Mouse (Mus musculus): ENCODE data around the gene Fgr. TPM values are rescaled to one million over a fixed set of nuclear protein-coding genes. Genes with fewer than 3 reads are reported as not detected.

Fgr gene
- polyA plus RNA-seq, 1 experiment from 2014 or later, result not detected

- Histone ChIP-seq H3K4me2 (no peak overlapping the region), H3K4me3 (ENCODE audit: low read depth, low read length) (no peak overlapping the region), H3K9ac (ENCODE audit: low read length) (no peak overlapping the region), H3K27me3 (ENCODE audit: control insufficient read depth, insufficient read depth, low read length) (peaks cover 27% of the 10 kb centered on the region), H3K27ac (ENCODE audit: low read depth, low read length) (no peak overlapping the region), H3K4me1 (ENCODE audit: control insufficient read depth, insufficient read depth, low read length) (peaks cover 18% of the 10 kb centered on the region), H3K9me3 (ENCODE audit: control insufficient read depth, low read length) (no peaks in the 10 kb centered on the region), H3K36me3 (ENCODE audit: control insufficient read depth, insufficient read depth, low read length) (no peaks in the 10 kb centered on the region)
- DNase-seq (ENCODE audit: low spot score, missing footprints) (no peak), ATAC-seq (ENCODE audit: low FRiP score) (no peak)
- WGBS, result 50% methylated on average over 5 of the region's 5 CpGs
Observed at GRCm38 (mm10) chr4:132977597-132977996, 3.7 kb downstream of the Fgr start.

DNA sequence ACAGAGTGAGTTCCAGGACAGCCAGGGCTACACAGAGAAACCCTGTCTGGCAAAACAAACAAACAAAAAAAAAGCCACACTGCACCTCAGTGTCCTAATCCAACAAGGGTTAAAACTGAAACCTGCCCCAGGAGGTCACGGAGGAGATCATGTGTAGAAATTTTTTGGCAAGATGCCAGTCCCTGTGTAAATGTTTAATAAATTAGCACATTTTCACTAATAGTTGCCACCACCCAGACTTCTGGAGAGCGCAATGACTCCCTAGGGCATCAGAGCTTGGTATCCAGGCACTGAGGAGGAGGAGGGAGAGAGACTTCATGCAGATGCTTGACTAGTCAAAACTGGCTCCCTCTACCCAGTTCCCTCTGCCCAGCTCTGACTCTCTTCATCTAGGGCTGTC is 5.3 kb downstream of the Fgr start:
- Histone ChIP-seq H3K36me3 (ENCODE audit: control insufficient read depth, insufficient read depth, low read length) (no peaks in the 10 kb centered on the region), H3K4me1 (ENCODE audit: control insufficient read depth, insufficient read depth, low read length) (peaks cover 18% of the 10 kb centered on the region), H3K4me2 (no peak overlapping the region), H3K9ac (ENCODE audit: low read length) (no peak overlapping the region), H3K4me3 (ENCODE audit: low read depth, low read length) (no peak overlapping the region), H3K9me3 (ENCODE audit: control insufficient read depth, low read length) (no peaks in the 10 kb centered on the region), H3K27ac (ENCODE audit: low read depth, low read length) (no peak overlapping the region), H3K27me3 (ENCODE audit: control insufficient read depth, insufficient read depth, low read length) (peaks cover 14% of the 10 kb centered on the region)
- 91% methylated on average over 2 of the region's 2 CpGs for WGBS
- DNase-seq (ENCODE audit: low spot score, missing footprints) (no peak), ATAC-seq (ENCODE audit: low FRiP score) (no peak)

- Histone ChIP-seq H3K4me2 (no peak overlapping the region), H3K27ac (ENCODE audit: low read depth, low read length) (no peak overlapping the region), H3K36me3 (ENCODE audit: control insufficient read depth, insufficient read depth, low read length) (no peaks in the 10 kb centered on the region), H3K27me3 (ENCODE audit: control insufficient read depth, insufficient read depth, low read length) (no peaks in the 10 kb centered on the region), H3K4me1 (ENCODE audit: control insufficient read depth, insufficient read depth, low read length) (peaks cover 7% of the 10 kb centered on the region), H3K4me3 (ENCODE audit: low read depth, low read length) (no peak overlapping the region), H3K9ac (ENCODE audit: low read length) (no peak overlapping the region), H3K9me3 (ENCODE audit: control insufficient read depth, low read length) (no peaks in the 10 kb centered on the region)
- ATAC-seq (ENCODE audit: low FRiP score), result no peak
- WGBS, result 77% methylated on average over 6 of the region's 6 CpGs
- DNase-seq (ENCODE audit: low spot score, missing footprints), result no peak
Observed at GRCm38 (mm10) chr4:132981621-132982020, 7.7 kb downstream of the Fgr start.

DNA sequence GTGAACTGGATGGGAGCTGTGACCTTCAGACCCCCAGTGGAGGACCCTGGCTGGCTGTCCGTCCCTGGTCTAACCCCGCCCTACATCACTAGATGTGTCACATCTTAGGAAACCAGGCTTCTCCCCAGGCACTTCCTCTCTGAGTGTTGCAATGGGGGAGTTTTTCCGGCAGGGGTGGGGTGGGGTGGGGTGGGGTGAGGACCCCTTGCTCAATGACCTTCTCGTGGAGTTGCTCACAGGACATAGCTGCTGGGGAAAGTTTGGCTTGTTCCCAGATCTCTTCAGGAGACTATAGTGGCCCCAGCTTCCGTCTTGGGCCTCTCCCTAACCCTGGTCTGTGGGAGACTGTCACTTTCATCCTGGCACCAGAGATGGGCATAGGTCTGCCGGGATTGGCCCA is 9.1 kb downstream of the Fgr start:
- H3K27ac ChIP-seq (ENCODE audit: low read depth, low read length), result no peak overlapping the region
- no peaks in the 10 kb centered on the region for H3K27me3 ChIP-seq (ENCODE audit: control insufficient read depth, insufficient read depth, low read length)

DNA sequence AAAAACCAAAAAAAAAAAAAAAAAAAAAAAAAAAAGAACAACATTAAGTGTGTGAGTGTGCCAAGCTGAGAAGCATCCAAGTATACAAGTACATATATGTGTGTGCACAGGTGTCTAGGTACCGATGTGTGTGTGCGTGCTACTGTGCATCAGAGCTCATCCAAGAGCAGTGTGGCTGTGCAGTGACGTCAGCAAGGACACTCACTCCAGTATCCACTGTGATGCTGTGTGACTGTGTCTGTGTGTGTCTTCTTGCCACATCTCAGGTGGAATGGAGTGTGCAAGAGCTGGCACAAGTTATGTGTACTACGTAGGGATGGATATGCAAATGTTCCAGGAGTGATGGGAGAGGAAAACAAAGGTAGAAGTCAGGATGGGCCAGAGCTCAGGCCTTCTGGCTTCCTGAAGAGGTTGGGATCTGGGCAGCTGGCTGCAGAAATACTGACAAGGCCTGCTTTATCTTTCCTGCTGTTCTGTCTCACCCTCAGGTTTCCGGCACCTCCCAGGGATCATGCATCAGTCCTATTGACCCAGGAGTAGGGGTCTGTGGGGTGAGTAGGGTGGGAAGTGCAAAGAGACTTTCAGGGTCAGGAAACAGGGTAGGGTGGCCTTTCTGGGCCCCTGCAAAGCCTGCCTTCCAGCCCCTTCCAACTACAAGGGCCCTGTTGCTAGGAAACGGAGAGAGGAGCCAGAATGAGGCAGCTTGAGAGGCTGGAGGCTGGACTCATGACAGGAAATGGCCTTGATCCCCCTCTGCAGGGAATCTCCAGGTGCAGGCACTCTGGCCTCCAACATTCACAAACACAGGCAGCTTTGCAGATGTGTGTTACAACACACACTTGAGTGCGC is 10.0 kb downstream of the Fgr start:
- Histone ChIP-seq H3K4me2 (no peak overlapping the region), H3K9ac (ENCODE audit: low read length) (peak overlapping the region; percentile 38), H3K27me3 (ENCODE audit: control insufficient read depth, insufficient read depth, low read length) (no peaks in the 10 kb centered on the region), H3K36me3 (ENCODE audit: control insufficient read depth, insufficient read depth, low read length) (no peaks in the 10 kb centered on the region), H3K27ac (ENCODE audit: low read depth, low read length) (peak overlapping the region; percentile 72), H3K4me1 (ENCODE audit: control insufficient read depth, insufficient read depth, low read length) (peaks cover 7% of the 10 kb centered on the region), H3K4me3 (ENCODE audit: low read depth, low read length) (no peak overlapping the region), H3K9me3 (ENCODE audit: control insufficient read depth, low read length) (no peaks in the 10 kb centered on the region)
- DNase-seq (ENCODE audit: low spot score, missing footprints), result peak; percentile 92
- 51% methylated on average over 7 of the region's 7 CpGs for WGBS
- peak; percentile 48; the same call in 1 of the 2 replicates for ATAC-seq (ENCODE audit: low FRiP score)

More for the DNA sequence above, 9.1 kb downstream of the Fgr start:
- Histone ChIP-seq H3K4me3 (ENCODE audit: low read depth, low read length) (no peak overlapping the region), H3K4me2 (no peak overlapping the region), H3K4me1 (ENCODE audit: control insufficient read depth, insufficient read depth, low read length) (peaks cover 7% of the 10 kb centered on the region), H3K9me3 (ENCODE audit: control insufficient read depth, low read length) (no peaks in the 10 kb centered on the region), H3K36me3 (ENCODE audit: control insufficient read depth, insufficient read depth, low read length) (no peaks in the 10 kb centered on the region), H3K9ac (ENCODE audit: low read length) (no peak overlapping the region)
- WGBS, result 83% methylated on average over 6 of the region's 6 CpGs
- no peak for DNase-seq (ENCODE audit: low spot score, missing footprints)
- ATAC-seq (ENCODE audit: low FRiP score), result no peak

DNA sequence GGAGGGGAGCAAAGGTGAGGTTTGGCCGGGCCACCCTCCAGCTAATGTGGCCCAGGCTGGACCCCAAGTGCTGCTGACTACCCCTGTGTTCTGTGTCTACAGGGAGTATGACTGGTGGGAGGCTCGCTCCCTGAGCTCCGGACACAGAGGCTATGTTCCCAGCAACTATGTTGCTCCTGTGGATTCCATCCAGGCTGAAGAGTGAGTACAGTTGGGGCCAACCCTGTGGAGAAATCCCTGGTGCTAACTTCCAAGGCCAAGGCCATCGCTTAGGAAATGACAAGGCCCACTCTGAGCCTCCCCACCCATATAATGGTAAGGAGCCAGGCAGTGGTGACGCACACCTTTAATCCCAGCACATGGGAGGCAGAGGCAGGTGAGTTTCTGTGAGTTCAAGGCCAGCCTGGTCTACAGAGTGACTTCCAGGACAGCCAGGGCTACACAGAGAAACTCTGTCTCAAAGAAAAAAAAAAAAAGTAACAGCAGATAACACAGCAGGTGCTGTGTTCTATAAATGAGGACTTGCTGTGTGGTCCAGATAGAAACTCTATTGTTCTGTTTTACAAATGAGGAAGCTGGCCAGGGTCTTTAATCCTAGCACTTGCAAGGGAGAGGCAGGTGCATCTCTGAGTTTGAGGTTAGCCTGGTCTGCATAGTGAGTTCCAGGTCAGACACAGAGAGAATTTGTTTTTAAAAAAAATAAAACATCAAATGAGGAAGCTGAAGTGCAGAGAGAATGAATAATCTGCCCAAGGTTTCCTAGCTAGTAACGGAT is 14.9 kb downstream of the Fgr start:
- no peaks in the 10 kb centered on the region for H3K36me3 ChIP-seq (ENCODE audit: control insufficient read depth, insufficient read depth, low read length)
- no peaks in the 10 kb centered on the region for H3K27me3 ChIP-seq (ENCODE audit: control insufficient read depth, insufficient read depth, low read length)
- no peak overlapping the region for H3K4me2 ChIP-seq
- H3K4me1 ChIP-seq (ENCODE audit: control insufficient read depth, insufficient read depth, low read length), result peaks cover 6% of the 10 kb centered on the region
- no peak overlapping the region for H3K27ac ChIP-seq (ENCODE audit: low read depth, low read length)
- H3K4me3 ChIP-seq (ENCODE audit: low read depth, low read length), result no peak overlapping the region
- 90% methylated on average over 6 of the region's 6 CpGs for WGBS
- H3K9me3 ChIP-seq (ENCODE audit: control insufficient read depth, low read length), result no peaks in the 10 kb centered on the region
- H3K9ac ChIP-seq (ENCODE audit: low read length), result no peak overlapping the region
- no peak for ATAC-seq (ENCODE audit: low FRiP score)
- DNase-seq (ENCODE audit: low spot score, missing footprints), result no peak

DNA sequence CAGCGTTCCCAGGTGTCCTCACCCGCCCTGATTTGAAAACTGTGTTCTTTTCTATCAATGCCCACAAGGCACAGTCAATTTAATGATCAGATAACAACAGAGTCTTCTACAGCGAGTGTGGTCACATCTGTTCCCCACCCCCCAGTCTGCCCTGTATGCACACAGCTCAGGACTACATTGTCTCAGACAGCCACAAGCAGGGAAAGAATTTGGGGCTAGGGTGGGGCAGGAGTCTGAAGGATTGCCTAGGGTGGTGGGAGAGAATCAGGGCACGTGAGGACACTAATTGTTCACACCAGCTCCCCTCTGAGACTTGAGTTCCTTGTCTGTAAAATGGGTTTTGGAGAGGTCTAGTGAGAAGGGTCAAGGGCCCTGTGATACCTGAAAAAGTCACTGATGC is 19.7 kb downstream of the Fgr start:
- no peaks in the 10 kb centered on the region for H3K36me3 ChIP-seq (ENCODE audit: control insufficient read depth, insufficient read depth, low read length)
- no peaks in the 10 kb centered on the region for H3K27me3 ChIP-seq (ENCODE audit: control insufficient read depth, insufficient read depth, low read length)
- no peak overlapping the region for H3K9ac ChIP-seq (ENCODE audit: low read length)
- no peak for ATAC-seq (ENCODE audit: low FRiP score)
- no peaks in the 10 kb centered on the region for H3K4me1 ChIP-seq (ENCODE audit: control insufficient read depth, insufficient read depth, low read length)
- no peak overlapping the region for H3K4me3 ChIP-seq (ENCODE audit: low read depth, low read length)
- H3K27ac ChIP-seq (ENCODE audit: low read depth, low read length), result no peak overlapping the region
- WGBS, result 60% methylated on average over 4 of the region's 4 CpGs
- H3K4me2 ChIP-seq, result no peak overlapping the region
- no peak for DNase-seq (ENCODE audit: low spot score, missing footprints)
- no peaks in the 10 kb centered on the region for H3K9me3 ChIP-seq (ENCODE audit: control insufficient read depth, low read length)

- Histone ChIP-seq H3K9me3 (ENCODE audit: control insufficient read depth, low read length) (no peaks in the 10 kb centered on the region), H3K4me3 (ENCODE audit: low read depth, low read length) (no peak overlapping the region), H3K36me3 (ENCODE audit: control insufficient read depth, insufficient read depth, low read length) (no peaks in the 10 kb centered on the region), H3K4me1 (ENCODE audit: control insufficient read depth, insufficient read depth, low read length) (0 out of 2 replicates have a peak, but pooled peaks cover under 1% of the 10 kb centered on the region), H3K27ac (ENCODE audit: low read depth, low read length) (no peak overlapping the region), H3K27me3 (ENCODE audit: control insufficient read depth, insufficient read depth, low read length) (no peaks in the 10 kb centered on the region), H3K4me2 (no peak overlapping the region), H3K9ac (ENCODE audit: low read length) (no peak overlapping the region)
- DNase-seq (ENCODE audit: low spot score, missing footprints), result no peak
- no peak for ATAC-seq (ENCODE audit: low FRiP score)
- WGBS, result 49% methylated on average over 14 of the region's 14 CpGs
Observed at GRCm38 (mm10) chr4:132997469-132998237, 23.8 kb downstream of the Fgr start.
